Mouse (Mus musculus) liver, adult 2 months (tissue): ENCODE measurements around the gene P2rx7.

Source experiments
- CTCF ChIP-seq: fragments of 200-500 bp; IDR thresholded peaks from 2 replicates; pipeline ENCODE4 v1.5.1; 2011; ENCODE audit warnings: low read depth, low read length, control low read depth
- POLR2A ChIP-seq: fragments of 200-500 bp; IDR thresholded peaks from 2 replicates; pipeline ENCODE4 v1.6.1; 2011; ENCODE audit warnings: low read length, control low read depth; ENCODE audit not compliant: insufficient read depth; ENCODE audit errors: extremely low read depth

GRCm38 (mm10) chr5:122653112-122653445 is 9.4 kb downstream of the P2rx7 start:
- no peak for TF ChIP-seq CTCF
- TF ChIP-seq POLR2A: no peak
